Mouse (Mus musculus): ENCODE data around the gene 1700001C19Rik.

GRCm38 (mm10) chr17:47427316-47427715, 9.9 kb downstream of the 1700001C19Rik start:
- TF ChIP-seq CTCF (IDR thresholded peaks at IDR 0.05; ENCODE audit: control insufficient read depth, insufficient read depth, insufficient read length): no peak
- TF ChIP-seq USF1 (IDR thresholded peaks at IDR 0.05; ENCODE audit: low read depth): no peak
- no peak for TF ChIP-seq MYOG (IDR thresholded peaks at IDR 0.05; ENCODE audit: control insufficient read depth, extremely low read depth, insufficient read length)
